Mouse (Mus musculus): Measurements from ENCODE around the gene Hddc3. TPM values are rescaled to one million over a fixed set of nuclear protein-coding genes. Genes with fewer than 3 reads are reported as not detected.

The Hddc3 gene
- polyA plus RNA-seq (2016; fragmentation: Nextera tagmentation; extraction: Ambion mirVana): 21.0 and 25.6 TPM in 2 replicates

DNA sequence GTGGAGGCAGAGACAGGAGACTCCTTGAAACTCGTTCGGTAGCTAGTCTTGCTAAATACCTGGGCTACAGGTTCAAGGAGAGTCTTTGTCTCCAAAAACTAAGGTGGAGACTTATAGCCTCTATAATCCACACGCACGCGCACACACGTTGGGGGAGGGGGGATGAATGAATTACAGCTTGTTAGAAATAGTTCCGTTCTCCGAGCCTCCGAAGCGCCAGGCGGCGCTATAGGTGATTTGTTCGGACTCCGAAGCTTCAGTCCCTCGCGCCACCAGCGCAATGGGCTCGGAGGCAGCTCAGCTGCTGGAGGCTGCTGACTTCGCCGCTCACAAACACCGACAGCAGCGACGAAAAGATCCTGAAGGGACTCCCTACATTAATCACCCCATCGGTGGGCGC lies at the start of gene Hddc3:
TSS of gene Hddc3 (plus strand) at position 247 of the 400 bp plus-strand sequence.
- Histone ChIP-seq H3K36me3 (peaks cover 12% of the 10 kb centered on the region), H3K27me3 (ENCODE audit: low read depth, poor library complexity, severe bottlenecking) (peaks cover 7% of the 10 kb centered on the region; the same call in 1 of the 2 replicates), H3K4me3 (peak within 1 kb of the TSS; percentile 71), H3K9me3 (replicated peaks) (no peaks in the 10 kb centered on the region; the same call in 1 of the 2 replicates), H3K27ac (peak within 1 kb of the TSS; percentile 93), H3K4me1 (peaks cover 55% of the 10 kb centered on the region)
- WGBS: under 1% methylated on average over 25 of the region's 25 CpGs
- DNase-seq (ENCODE audit: low spot score): peak; percentile 97

DNA sequence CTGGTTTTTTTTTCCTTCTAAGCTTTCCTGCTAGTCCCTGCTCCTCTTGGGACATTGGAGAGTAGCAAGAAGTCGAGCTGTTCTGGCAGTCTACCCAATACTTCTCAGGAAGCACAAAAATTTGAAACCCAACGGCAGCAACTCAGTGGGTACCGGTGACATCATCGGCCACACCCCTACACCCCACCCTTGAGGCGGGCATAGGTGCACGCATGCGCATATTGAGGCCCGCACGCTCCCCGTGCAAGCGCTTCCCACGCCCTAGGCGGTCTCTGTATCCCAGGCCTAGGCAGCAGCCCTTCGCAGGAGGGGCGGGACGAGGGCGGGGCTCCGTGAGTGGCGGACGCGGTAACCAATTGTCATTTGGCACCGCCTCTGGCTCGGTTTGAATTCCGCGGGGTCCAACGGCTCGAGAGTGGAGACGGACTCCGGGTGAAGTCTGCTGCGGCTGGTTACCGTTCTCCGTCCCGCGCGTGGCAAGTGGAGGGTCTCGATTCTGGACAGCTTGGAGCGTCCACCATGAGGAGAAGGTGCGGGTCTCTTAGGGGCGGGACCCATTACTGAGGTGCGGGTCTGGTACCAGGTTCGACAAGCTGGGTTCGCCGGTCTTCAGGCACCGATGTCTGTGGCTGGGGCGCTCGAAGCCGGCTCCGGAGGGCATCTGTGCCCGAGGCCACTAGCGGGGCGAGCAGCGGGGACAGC lies 48.7 kb upstream of the Hddc3 start, which contains the start of gene Prc1:
TSS of gene Prc1 (plus strand) at position 389 of the 702 bp plus-strand sequence.
- Histone ChIP-seq H3K9me3 (replicated peaks) (no peaks in the 10 kb centered on the region), H3K36me3 (peaks cover 59% of the 10 kb centered on the region), H3K27ac (peak within 1 kb of the TSS; percentile 92), H3K4me3 (peak within 1 kb of the TSS; percentile 79), H3K27me3 (ENCODE audit: low read depth, poor library complexity, severe bottlenecking) (no peaks in the 10 kb centered on the region), H3K4me1 (peaks cover 19% of the 10 kb centered on the region)
- WGBS: under 1% methylated on average over 52 of the region's 52 CpGs
- peak; percentile 99 for DNase-seq (ENCODE audit: low spot score)

GRCm38 (mm10) chr7:80294764-80295648 lies 47.9 kb upstream of the Hddc3 start:
- H3K27me3 ChIP-seq (ENCODE audit: low read depth, poor library complexity, severe bottlenecking): no peaks in the 10 kb centered on the region
- no peak for DNase-seq (ENCODE audit: low spot score)
- peaks cover 62% of the 10 kb centered on the region for H3K36me3 ChIP-seq
- H3K4me1 ChIP-seq: peaks cover 19% of the 10 kb centered on the region
- H3K4me3 ChIP-seq: peak overlapping the region; percentile 79
- H3K27ac ChIP-seq: peak overlapping the region; percentile 92
- WGBS: 12% methylated on average over 37 of the region's 37 CpGs
- no peaks in the 10 kb centered on the region for H3K9me3 ChIP-seq (replicated peaks)

DNA sequence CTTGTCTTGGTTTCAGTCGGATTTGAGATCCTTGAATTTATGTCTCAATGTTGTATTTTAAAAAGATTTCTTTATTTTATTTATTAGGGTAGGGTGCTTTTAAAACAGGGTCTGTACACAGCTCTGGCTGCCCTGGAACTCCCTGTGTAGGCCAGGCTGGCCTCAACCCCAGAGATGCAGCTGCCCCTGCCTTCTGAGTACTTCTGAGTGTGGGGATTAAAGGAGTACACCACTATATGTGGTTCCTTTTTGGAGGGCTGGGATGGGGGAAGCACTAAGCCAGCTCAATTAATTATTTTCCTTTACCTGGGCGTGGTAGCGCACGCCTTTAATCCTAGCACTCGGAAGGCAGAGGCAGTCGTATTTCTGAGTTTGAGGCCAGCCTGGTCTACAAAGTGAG lies 46.4 kb upstream of the Hddc3 start:
- peaks cover 19% of the 10 kb centered on the region for H3K4me1 ChIP-seq
- no peak for DNase-seq (ENCODE audit: low spot score)
- H3K27me3 ChIP-seq (ENCODE audit: low read depth, poor library complexity, severe bottlenecking): no peaks in the 10 kb centered on the region
- 0 out of 2 replicates have a peak overlapping the region, but pooled peaks have one; percentile 10 for H3K4me3 ChIP-seq
- no peaks in the 10 kb centered on the region for H3K9me3 ChIP-seq (replicated peaks)
- H3K27ac ChIP-seq: no peak overlapping the region
- peaks cover 62% of the 10 kb centered on the region for H3K36me3 ChIP-seq
- WGBS: 94% methylated on average over 6 of the region's 6 CpGs

GRCm38 (mm10) chr7:80297041-80297440 lies 45.9 kb upstream of the Hddc3 start:
- no peak overlapping the region for H3K27ac ChIP-seq
- no peaks in the 10 kb centered on the region for H3K9me3 ChIP-seq (replicated peaks)
- DNase-seq (ENCODE audit: low spot score): no peak
- 92% methylated on average over 3 of the region's 3 CpGs for WGBS
- peaks cover 19% of the 10 kb centered on the region for H3K4me1 ChIP-seq
- no peak overlapping the region for H3K4me3 ChIP-seq
- peaks cover 63% of the 10 kb centered on the region for H3K36me3 ChIP-seq
- no peaks in the 10 kb centered on the region for H3K27me3 ChIP-seq (ENCODE audit: low read depth, poor library complexity, severe bottlenecking)

DNA sequence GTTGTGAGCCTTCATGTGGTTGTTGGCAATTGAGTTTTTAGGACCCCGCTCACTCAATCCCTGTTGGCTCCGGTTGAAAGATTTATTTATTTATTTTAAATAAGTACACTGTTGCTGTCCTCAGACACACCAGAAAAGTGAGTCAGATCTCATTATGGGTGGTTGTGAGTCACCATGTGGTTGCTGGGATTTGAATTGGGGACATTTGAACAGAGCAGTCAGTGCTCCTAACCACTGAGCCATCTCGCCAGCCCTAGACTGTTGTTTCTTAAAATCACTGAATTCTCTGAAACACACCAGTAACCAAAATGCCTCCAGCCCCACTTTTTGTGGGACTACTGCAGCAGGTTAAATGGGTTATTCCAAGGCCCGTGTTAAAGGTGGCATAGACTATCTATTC lies 44.1 kb upstream of the Hddc3 start:
- Histone ChIP-seq H3K4me1 (peaks cover 19% of the 10 kb centered on the region), H3K36me3 (peaks cover 81% of the 10 kb centered on the region), H3K4me3 (no peak overlapping the region), H3K27ac (no peak overlapping the region), H3K27me3 (ENCODE audit: low read depth, poor library complexity, severe bottlenecking) (no peaks in the 10 kb centered on the region), H3K9me3 (replicated peaks) (no peaks in the 10 kb centered on the region)
- 96% methylated on average over 4 of the region's 4 CpGs for WGBS
- DNase-seq (ENCODE audit: low spot score): no peak

- Histone ChIP-seq H3K36me3 (peaks cover 89% of the 10 kb centered on the region), H3K27me3 (ENCODE audit: low read depth, poor library complexity, severe bottlenecking) (no peaks in the 10 kb centered on the region)
Observed at GRCm38 (mm10) chr7:80299568-80299967, 43.3 kb upstream of the Hddc3 start.

GRCm38 (mm10) chr7:80301522-80301921 lies 41.4 kb upstream of the Hddc3 start:
- WGBS: 95% methylated on average over 2 of the region's 2 CpGs
- Histone ChIP-seq H3K4me3 (no peak overlapping the region), H3K27me3 (ENCODE audit: low read depth, poor library complexity, severe bottlenecking) (no peaks in the 10 kb centered on the region), H3K36me3 (peaks cover 99% of the 10 kb centered on the region), H3K9me3 (replicated peaks) (no peaks in the 10 kb centered on the region), H3K4me1 (peaks cover 5% of the 10 kb centered on the region), H3K27ac (no peak overlapping the region)
- no peak for DNase-seq (ENCODE audit: low spot score)

More at GRCm38 (mm10) chr7:80299568-80299967, 43.3 kb upstream of the Hddc3 start:
- DNase-seq (ENCODE audit: low spot score): no peak
- H3K4me1 ChIP-seq: peaks cover 19% of the 10 kb centered on the region
- H3K9me3 ChIP-seq (replicated peaks): no peaks in the 10 kb centered on the region
- H3K4me3 ChIP-seq: no peak overlapping the region
- 95% methylated on average over 3 of the region's 3 CpGs for WGBS
- H3K27ac ChIP-seq: no peak overlapping the region

DNA sequence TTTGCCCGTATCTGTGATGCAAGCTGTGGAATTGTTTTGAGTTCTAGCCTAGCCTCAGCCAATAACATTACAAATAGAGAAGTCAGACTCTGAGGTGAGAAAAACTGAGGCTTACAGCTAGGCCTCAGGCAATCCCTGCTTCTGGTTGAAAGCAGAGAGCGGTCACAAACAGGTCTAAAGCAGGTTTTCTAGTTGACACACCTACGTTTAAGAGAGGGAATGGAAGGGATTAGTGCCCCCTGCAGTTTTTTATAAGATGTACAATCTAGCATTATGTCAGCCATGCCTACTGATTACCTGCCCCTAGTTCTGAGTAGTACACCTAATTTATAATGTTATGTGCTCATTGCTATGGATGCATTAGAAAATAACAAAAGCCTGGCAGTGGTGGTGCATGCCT lies 35.1 kb upstream of the Hddc3 start:
- WGBS: 93% methylated on average over 3 of the region's 3 CpGs
- no peak for DNase-seq (ENCODE audit: low spot score)
- no peaks in the 10 kb centered on the region for H3K27me3 ChIP-seq (ENCODE audit: low read depth, poor library complexity, severe bottlenecking)
- no peak overlapping the region for H3K4me3 ChIP-seq
- H3K9me3 ChIP-seq (replicated peaks): no peaks in the 10 kb centered on the region
- H3K4me1 ChIP-seq: no peaks in the 10 kb centered on the region
- no peak overlapping the region for H3K27ac ChIP-seq
- peaks cover 100% of the 10 kb centered on the region for H3K36me3 ChIP-seq

- Histone ChIP-seq H3K4me1 (no peaks in the 10 kb centered on the region), H3K9me3 (replicated peaks) (no peaks in the 10 kb centered on the region), H3K27me3 (ENCODE audit: low read depth, poor library complexity, severe bottlenecking) (no peaks in the 10 kb centered on the region), H3K36me3 (peaks cover 100% of the 10 kb centered on the region), H3K4me3 (no peak overlapping the region), H3K27ac (no peak overlapping the region)
- no peak for DNase-seq (ENCODE audit: low spot score)
- 87% methylated on average over 7 of the region's 7 CpGs for WGBS
Observed at GRCm38 (mm10) chr7:80310771-80311170, 32.1 kb upstream of the Hddc3 start.

- H3K4me3 ChIP-seq: no peak overlapping the region
- no peaks in the 10 kb centered on the region for H3K27me3 ChIP-seq (ENCODE audit: low read depth, poor library complexity, severe bottlenecking)
- no peak overlapping the region for H3K27ac ChIP-seq
- H3K36me3 ChIP-seq: peaks cover 93% of the 10 kb centered on the region
- 90% methylated on average over 2 of the region's 2 CpGs for WGBS
- DNase-seq (ENCODE audit: low spot score): no peak
- no peaks in the 10 kb centered on the region for H3K4me1 ChIP-seq
- H3K9me3 ChIP-seq (replicated peaks): no peaks in the 10 kb centered on the region
Observed at GRCm38 (mm10) chr7:80315733-80316132, 27.2 kb upstream of the Hddc3 start.

- Histone ChIP-seq H3K4me1 (no peaks in the 10 kb centered on the region), H3K36me3 (peaks cover 79% of the 10 kb centered on the region), H3K27me3 (ENCODE audit: low read depth, poor library complexity, severe bottlenecking) (no peaks in the 10 kb centered on the region), H3K27ac (no peak overlapping the region), H3K4me3 (no peak overlapping the region), H3K9me3 (replicated peaks) (no peaks in the 10 kb centered on the region)
- no peak for DNase-seq (ENCODE audit: low spot score)
- WGBS: 81% methylated on average over 1 of the region's 1 CpGs
Observed at GRCm38 (mm10) chr7:80317439-80318115, 25.3 kb upstream of the Hddc3 start.

Data from limb, embryonic 10.5 days (tissue).